Mouse (Mus musculus) forebrain, embryonic 10.5 days (tissue): ENCODE data around the gene Bspry. TPM values are rescaled to one million over a fixed set of nuclear protein-coding genes. Genes with fewer than 3 reads are reported as not detected.

Source experiments
- DNase-seq: peaks from one replicate; pipeline ENCODE4 v3.0.0-alpha.2; 2017; ENCODE audit warnings: low spot score; ENCODE audit errors: extremely low spot score
- H3K27ac ChIP-seq: fragments of 300-500 bp; sonication (generic); 2 replicates; pipeline ENCODE4 v1.5.1; 2016; ENCODE audit warnings: mild to moderate bottlenecking
- H3K27me3 ChIP-seq: fragments of 300-500 bp; sonication (generic); 2 replicates; pipeline ENCODE4 v1.6.1; 2016; ENCODE audit warnings: mild to moderate bottlenecking; ENCODE audit not compliant: poor library complexity, severe bottlenecking
- H3K36me3 ChIP-seq: fragments of 300-500 bp; sonication (generic); replicated peaks from 2 replicates; pipeline ENCODE4 v1.6.1; 2016; ENCODE audit warnings: mild to moderate bottlenecking, moderate library complexity
- H3K4me1 ChIP-seq: fragments of 300-500 bp; sonication (generic); 2 replicates; pipeline ENCODE4 v1.6.1; 2016
- H3K4me3 ChIP-seq: fragments of 300-500 bp; sonication (generic); 2 replicates; pipeline ENCODE4 v1.5.1; 2016; ENCODE audit warnings: mild to moderate bottlenecking, moderate library complexity
- H3K9me3 ChIP-seq: fragments of 300-500 bp; sonication (generic); 2 replicates; pipeline ENCODE4 v1.6.1; 2016; ENCODE audit warnings: mild to moderate bottlenecking, moderate library complexity
- WGBS: fragments of 180-500 bp; shearing (Covaris S2); methylation state at CpG from one replicate; pipeline ENCODE4 v1.1.7; 2016; 5-methylcytosine and 5-hydroxymethylcytosine counted together
- polyA plus RNA-seq: library from polyadenylated mRNA; unstranded; fragments of >200 nt; fragmentation: Nextera tagmentation; extraction: Ambion mirVana; gene quantifications from 2 replicates; pipeline ENCODE4 v1.2.1, GENCODE M21; 2016

The Bspry gene
- polyA plus RNA-seq: 1.1 and 1.4 TPM in 2 replicates

DNA sequence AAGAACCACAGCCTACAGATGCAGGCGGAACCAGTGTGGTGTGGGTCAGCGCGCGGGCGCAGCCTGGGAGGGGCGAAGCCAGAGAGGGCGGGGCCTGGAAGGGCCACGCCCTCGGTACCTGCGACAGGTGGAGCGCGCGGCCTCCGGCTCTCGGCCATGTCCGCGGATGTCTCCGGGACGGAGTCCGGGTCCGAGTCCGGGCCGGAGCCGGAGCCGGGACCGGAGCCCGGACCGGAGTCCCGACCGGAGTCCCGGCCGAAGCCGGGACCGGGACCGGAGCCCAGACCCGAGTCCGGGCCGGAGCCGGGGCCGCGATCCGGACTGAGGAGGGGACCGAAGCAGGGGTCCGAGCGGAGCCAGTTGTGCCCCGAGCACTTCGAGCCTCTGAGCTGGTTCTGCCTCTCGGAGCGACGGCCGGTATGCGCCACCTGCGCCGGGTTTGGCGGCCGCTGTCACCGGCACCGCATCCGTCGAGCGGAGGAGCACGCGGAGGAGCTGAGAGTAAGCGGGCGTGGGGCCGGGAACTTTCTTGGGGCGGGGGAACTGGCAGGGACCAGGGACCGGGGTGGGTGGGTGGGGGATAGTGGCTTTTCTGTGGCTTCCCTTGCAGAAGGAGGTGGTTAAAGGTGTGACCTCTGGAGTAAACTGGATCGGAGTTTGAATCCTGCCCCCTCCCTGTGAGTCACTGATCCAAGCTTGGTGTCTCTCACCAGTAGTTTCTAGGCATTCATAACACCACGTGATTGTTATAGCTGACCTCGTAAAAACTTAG lies at the start of gene Bspry:
Bspry (plus strand) TSS at position 117 of the 772 bp plus-strand sequence.
- Histone ChIP-seq H3K36me3 (no peaks in the 10 kb centered on the region), H3K27me3 (peaks cover 61% of the 10 kb centered on the region), H3K9me3 (no peaks in the 10 kb centered on the region), H3K27ac (no peak within 1 kb of the TSS), H3K4me1 (peaks cover 14% of the 10 kb centered on the region), H3K4me3 (peak within 1 kb of the TSS; percentile 59)
- peak; percentile 36 for DNase-seq
- WGBS: under 1% methylated on average over 71 of the region's 71 CpGs

DNA sequence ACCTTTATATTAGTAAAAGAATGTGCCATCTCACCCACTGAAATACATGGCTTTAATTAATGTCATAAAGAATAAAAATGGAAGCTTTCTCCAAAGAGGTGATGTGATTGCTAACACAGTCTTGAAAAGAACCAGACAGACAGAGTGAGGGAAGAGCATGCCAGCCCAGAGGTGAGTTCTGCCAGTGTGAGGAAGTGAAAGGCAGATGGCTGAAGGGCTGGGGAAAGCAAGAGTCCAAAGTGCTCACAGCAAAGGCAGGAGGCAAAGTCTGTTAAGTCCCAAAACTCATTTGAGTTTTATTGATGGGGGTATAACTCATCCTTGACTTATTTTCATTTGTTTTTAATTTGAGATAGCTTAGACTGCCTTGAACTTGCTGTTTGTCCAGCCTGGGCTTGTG lies 49.2 kb upstream of the Bspry start:
- Histone ChIP-seq H3K36me3 (peaks cover 6% of the 10 kb centered on the region), H3K9me3 (no peaks in the 10 kb centered on the region)

DNA sequence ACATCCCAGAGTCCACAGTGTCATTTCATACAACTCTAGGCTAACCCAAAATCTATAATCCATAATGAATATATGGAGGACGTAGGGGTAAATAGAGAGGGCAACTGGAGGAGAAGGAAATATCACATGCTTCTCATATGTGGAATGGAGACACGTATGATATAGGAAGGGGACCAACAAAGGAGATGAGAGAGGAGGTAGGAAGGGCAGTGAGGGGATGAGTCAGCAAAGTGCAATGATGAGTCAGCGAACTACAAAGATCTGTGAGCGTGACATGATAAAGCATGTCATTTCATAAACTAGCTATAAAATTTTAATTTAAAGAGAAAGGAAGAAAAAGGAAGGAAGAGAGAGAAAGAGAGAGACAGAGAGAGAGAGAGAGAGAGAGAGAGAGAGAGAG lies 48.3 kb upstream of the Bspry start:
- Histone ChIP-seq H3K4me3 (no peak overlapping the region), H3K9me3 (no peaks in the 10 kb centered on the region), H3K27ac (no peak overlapping the region), H3K36me3 (no peaks in the 10 kb centered on the region), H3K4me1 (no peaks in the 10 kb centered on the region), H3K27me3 (no peaks in the 10 kb centered on the region)
- no peak for DNase-seq
- 86% methylated on average over 4 of the region's 4 CpGs for WGBS

More for the DNA sequence above, 49.2 kb upstream of the Bspry start:
- DNase-seq: no peak
- Histone ChIP-seq H3K27me3 (no peaks in the 10 kb centered on the region), H3K4me1 (no peaks in the 10 kb centered on the region), H3K27ac (no peak overlapping the region), H3K4me3 (no peak overlapping the region)

DNA sequence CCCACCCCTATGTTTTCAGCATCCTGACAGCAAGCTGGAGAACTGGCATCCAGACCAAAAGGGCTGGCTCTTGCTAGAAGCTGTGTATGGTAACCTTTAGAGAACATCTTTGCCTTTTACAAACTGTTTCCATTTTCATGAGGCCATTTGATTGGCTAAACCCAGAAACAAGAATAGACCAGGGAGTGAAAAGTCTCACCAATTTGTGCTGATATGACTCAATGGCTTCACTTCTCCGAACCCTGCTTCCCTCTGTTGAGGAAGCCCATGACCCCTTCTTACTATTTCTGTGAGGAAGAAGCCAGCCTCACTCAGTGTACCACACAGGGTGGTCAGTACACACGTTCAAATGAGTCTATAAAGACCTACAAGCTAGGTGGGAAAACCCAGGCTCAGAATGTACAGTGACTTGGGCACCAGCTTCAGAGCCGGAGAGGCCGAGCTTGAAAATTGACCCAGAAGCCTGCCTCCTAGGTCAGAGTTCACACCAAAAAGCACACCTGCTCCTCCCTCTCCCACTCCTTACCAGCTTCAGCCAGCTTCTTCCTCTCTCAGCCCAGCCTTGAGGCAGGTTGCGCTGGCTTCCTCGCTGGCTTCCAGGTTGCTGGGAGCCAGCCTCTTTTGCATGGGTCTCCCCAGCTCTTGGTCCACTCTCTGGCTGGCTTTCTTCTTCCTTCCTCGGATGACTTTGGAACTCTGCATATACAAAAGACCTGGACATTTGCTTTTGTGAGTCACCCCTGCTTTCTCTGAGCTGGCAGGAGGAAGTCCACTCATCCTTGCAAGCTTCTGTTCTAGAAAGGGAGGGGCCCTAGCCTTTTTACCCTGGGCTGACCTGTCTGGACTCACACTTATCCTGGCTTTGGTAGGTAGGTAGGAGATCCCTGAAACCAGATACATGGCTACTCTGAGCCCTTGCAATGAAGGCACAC lies 45.6 kb upstream of the Bspry start:
- Histone ChIP-seq H3K9me3 (no peaks in the 10 kb centered on the region), H3K4me3 (no peak overlapping the region), H3K27me3 (no peaks in the 10 kb centered on the region), H3K27ac (no peak overlapping the region), H3K36me3 (no peaks in the 10 kb centered on the region), H3K4me1 (no peaks in the 10 kb centered on the region)
- WGBS: 85% methylated on average over 7 of the region's 7 CpGs
- DNase-seq: no peak

DNA sequence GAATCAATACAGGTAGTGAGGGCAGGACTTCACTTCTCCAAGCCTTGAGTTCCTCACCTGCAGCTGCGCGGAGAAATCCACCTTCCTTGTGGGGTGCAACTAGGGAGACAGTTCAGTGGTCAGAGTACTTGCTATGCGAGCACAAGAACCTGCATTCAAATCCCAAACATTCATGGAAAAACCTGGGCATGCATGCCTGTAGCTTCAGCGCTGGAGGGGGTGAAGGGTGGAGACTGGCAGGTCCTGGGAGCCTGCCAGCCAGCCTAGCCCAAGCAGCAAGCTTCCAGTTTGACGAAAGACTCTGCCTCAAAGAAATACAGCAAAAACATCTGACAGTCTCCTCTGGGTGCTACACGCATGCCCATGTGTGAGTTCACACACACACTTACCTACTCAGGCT lies 44.8 kb upstream of the Bspry start, which contains the start of gene Rnf183:
Rnf183 (minus strand) TSS at position 172 of the 400 bp plus-strand sequence.
- Histone ChIP-seq H3K36me3 (no peaks in the 10 kb centered on the region), H3K27ac (no peak within 1 kb of the TSS), H3K9me3 (no peaks in the 10 kb centered on the region), H3K4me3 (no peak within 1 kb of the TSS), H3K27me3 (no peaks in the 10 kb centered on the region), H3K4me1 (no peaks in the 10 kb centered on the region)
- DNase-seq: no peak
- WGBS: 85% methylated on average over 6 of the region's 6 CpGs

DNA sequence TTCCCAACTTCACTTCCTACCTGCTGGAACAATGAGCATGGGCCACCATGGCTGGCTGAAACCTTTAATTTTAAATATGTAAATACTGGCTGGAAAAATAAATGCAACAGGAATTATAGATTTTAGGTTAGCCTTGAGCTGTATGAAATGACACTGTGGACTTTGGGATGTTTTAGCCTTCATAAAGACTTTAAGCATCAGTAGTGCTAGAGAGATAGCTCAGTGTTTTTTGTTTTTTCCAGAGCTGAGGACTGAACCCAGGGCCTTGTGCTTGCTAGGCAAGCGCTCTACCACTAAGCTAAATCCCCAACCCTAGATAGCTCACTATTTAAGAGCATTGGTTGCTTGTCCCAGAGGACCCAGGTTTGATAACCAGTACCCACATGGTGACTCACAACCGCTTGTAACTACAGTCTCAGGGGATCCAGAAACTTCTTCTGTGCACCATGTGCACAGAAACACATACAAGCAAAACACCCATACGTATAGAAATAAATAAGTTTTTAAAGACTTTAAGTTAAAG lies 42.5 kb upstream of the Bspry start:
- WGBS: 92% methylated on average over 3 of the region's 3 CpGs
- H3K4me3 ChIP-seq: no peak overlapping the region
- H3K9me3 ChIP-seq: no peaks in the 10 kb centered on the region
- H3K4me1 ChIP-seq: no peaks in the 10 kb centered on the region
- no peaks in the 10 kb centered on the region for H3K36me3 ChIP-seq
- H3K27me3 ChIP-seq: no peaks in the 10 kb centered on the region
- no peak for DNase-seq
- no peak overlapping the region for H3K27ac ChIP-seq

DNA sequence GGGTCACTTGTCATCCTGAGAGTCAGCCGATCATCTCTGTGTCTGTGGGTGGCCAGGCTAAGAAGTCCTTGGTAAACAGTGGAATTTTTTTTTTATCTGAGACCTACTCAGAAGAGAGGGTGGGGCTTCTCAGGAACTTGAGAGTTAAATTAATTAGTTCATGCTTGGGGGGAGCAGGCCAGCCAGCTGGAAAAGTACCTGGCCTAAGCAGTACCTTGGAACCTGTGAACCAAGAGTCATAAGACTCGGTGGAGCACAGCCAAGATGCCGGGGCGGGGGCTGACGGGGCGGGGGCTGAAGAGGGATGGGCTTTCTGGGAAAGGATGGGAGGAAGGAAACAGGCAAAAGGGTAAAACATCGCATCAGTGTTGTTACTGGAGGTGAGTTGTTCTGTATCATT lies 42.0 kb upstream of the Bspry start:
- 83% methylated on average over 7 of the region's 7 CpGs for WGBS
- Histone ChIP-seq H3K36me3 (no peaks in the 10 kb centered on the region), H3K27ac (no peak overlapping the region)

GRCm38 (mm10) chr4:62439793-62440192 lies 40.1 kb upstream of the Bspry start:
- Histone ChIP-seq H3K4me3 (no peak overlapping the region), H3K9me3 (no peaks in the 10 kb centered on the region), H3K36me3 (no peaks in the 10 kb centered on the region), H3K4me1 (no peaks in the 10 kb centered on the region), H3K27ac (no peak overlapping the region), H3K27me3 (no peaks in the 10 kb centered on the region)
- 72% methylated on average over 4 of the region's 4 CpGs for WGBS
- no peak for DNase-seq

More for the DNA sequence above, 42.0 kb upstream of the Bspry start:
- DNase-seq: no peak
- H3K9me3 ChIP-seq: no peaks in the 10 kb centered on the region
- no peaks in the 10 kb centered on the region for H3K4me1 ChIP-seq
- H3K4me3 ChIP-seq: no peak overlapping the region
- H3K27me3 ChIP-seq: no peaks in the 10 kb centered on the region

GRCm38 (mm10) chr4:62440544-62440943 lies 39.3 kb upstream of the Bspry start:
- WGBS: 84% methylated on average over 4 of the region's 4 CpGs
- no peaks in the 10 kb centered on the region for H3K36me3 ChIP-seq
- H3K4me1 ChIP-seq: no peaks in the 10 kb centered on the region
- H3K9me3 ChIP-seq: no peaks in the 10 kb centered on the region
- DNase-seq: no peak
- H3K27me3 ChIP-seq: no peaks in the 10 kb centered on the region
- H3K27ac ChIP-seq: no peak overlapping the region
- H3K4me3 ChIP-seq: no peak overlapping the region

DNA sequence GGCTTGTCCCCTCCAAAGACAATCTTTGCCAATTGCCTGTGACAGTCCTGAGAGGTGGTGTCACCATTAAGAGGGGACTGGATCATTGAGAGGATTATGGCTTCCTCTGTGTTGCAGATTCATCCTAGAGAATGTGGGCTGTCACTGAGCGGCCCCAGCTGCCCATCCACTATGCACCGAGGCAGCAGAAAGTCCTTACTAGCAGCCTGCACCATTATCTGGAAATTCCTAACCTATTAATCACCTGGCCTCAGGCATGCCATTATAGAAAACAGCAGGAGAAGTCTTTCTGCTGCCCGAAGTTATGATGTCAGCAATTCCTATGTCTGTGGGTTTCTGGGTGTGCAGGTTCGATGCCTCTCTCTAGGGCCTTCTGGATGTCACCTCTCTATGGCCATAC lies 38.9 kb upstream of the Bspry start:
- H3K4me1 ChIP-seq: no peaks in the 10 kb centered on the region
- no peaks in the 10 kb centered on the region for H3K36me3 ChIP-seq
- H3K27me3 ChIP-seq: no peaks in the 10 kb centered on the region
- H3K27ac ChIP-seq: no peak overlapping the region
- H3K4me3 ChIP-seq: no peak overlapping the region
- no peaks in the 10 kb centered on the region for H3K9me3 ChIP-seq
- 83% methylated on average over 4 of the region's 4 CpGs for WGBS
- DNase-seq: no peak

- Histone ChIP-seq H3K4me3 (no peak overlapping the region), H3K4me1 (no peaks in the 10 kb centered on the region), H3K27ac (no peak overlapping the region), H3K9me3 (no peaks in the 10 kb centered on the region), H3K36me3 (peaks cover 14% of the 10 kb centered on the region), H3K27me3 (no peaks in the 10 kb centered on the region)
- 67% methylated on average over 5 of the region's 5 CpGs for WGBS
- DNase-seq: peak; percentile 33
Measured at GRCm38 (mm10) chr4:62454995-62455394, 24.9 kb upstream of the Bspry start.

- 96% methylated on average over 3 of the region's 3 CpGs for WGBS
- DNase-seq: no peak
- no peaks in the 10 kb centered on the region for H3K27me3 ChIP-seq
- H3K4me3 ChIP-seq: no peak overlapping the region
- H3K27ac ChIP-seq: no peak overlapping the region
- H3K4me1 ChIP-seq: no peaks in the 10 kb centered on the region
- no peaks in the 10 kb centered on the region for H3K9me3 ChIP-seq
- H3K36me3 ChIP-seq: peaks cover 44% of the 10 kb centered on the region
Measured at GRCm38 (mm10) chr4:62459081-62459480, 20.8 kb upstream of the Bspry start.

DNA sequence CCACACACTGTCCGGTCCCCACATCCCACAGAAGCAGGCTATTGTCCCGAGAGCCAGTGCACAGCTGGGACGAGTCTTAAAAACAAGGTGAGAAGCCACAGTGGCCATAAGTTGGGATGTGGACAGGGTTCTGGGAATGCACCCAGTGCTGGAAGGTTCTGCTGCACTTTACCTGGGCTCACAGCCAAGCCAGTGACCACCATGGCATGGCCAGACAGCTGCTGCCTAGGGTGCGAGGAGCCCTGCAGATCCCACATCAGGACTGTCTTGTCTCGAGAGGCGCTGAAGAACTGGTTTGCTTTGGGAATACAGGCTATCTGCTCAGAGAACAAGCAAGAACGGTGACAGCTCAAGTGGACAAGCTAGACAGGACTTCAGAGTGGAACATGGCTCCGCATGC lies 19.5 kb upstream of the Bspry start:
- Histone ChIP-seq H3K36me3 (peaks cover 44% of the 10 kb centered on the region), H3K4me1 (no peaks in the 10 kb centered on the region), H3K27ac (no peak overlapping the region), H3K27me3 (no peaks in the 10 kb centered on the region), H3K9me3 (no peaks in the 10 kb centered on the region), H3K4me3 (no peak overlapping the region)
- no peak for DNase-seq
- 94% methylated on average over 8 of the region's 8 CpGs for WGBS
